Mouse (Mus musculus) ovary, postnatal 14 days (tissue): ENCODE measurements around the gene Gprc6a.

Source experiments
- DNase-seq: peaks from one replicate; pipeline ENCODE4 v3.0.0; 2022; ENCODE audit warnings: low spot score

Gprc6a gene

GRCm38 (mm10) chr10:51584919-51585318 is 46.3 kb downstream of the Gprc6a start:
- DNase-seq: no peak

DNA sequence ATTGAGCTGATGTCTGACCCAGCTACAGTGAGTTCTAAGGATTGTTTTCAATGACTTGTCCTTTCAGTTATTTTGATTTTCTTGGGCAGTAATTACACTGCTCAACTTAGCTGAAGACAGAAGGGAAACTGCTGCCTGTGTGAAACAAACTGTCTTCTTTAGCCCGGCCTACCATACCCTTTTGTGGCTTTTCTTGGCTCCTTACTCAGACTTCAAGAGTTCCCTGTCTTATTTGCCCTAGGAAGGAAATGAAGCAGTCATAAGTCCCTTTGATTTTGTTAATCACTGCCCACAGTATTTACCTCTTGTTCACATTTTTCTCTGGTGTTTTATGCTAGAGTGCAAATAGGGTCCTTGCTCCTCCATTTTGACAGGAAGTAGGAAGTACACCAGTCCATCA is 46.9 kb downstream of the Gprc6a start:
- DNase-seq: no peak

- no peak for DNase-seq
These were observed 59.9 kb downstream of the Gprc6a start for GRCm38 (mm10) chr10:51571225-51571996.
